Mouse (Mus musculus): ENCODE measurements at regions not wholly inside any gene's neighbourhood (a gene's known extent, or its start where the extent isn't known, plus 50 kb on each side); places are given as distances from the start of the nearest gene placed in this dataset.
A peak's percentile ranks its signal among the peaks of the same experiment; 100 is the strongest.

- no peak overlapping the region for H3K4me3 ChIP-seq (ENCODE audit: control insufficient read depth in 1 of 2, insufficient read depth in 1 of 2, low read depth in 2 of 2, low read length in 2 of 2)
- no peaks in the 10 kb centered on the region for H3K4me1 ChIP-seq (ENCODE audit: control insufficient read depth in 1 of 2, insufficient read depth in 2 of 2, low read length in 2 of 2)
- no peak overlapping the region for H3K9ac ChIP-seq (ENCODE audit: control insufficient read depth, low read depth, low read length, poor library complexity, severe bottlenecking)
- no peaks in the 10 kb centered on the region for H3K27me3 ChIP-seq (ENCODE audit: control insufficient read depth in 1 of 2, insufficient read depth in 2 of 2, low read length in 2 of 2)
- no peaks in the 10 kb centered on the region for H3K9me3 ChIP-seq (replicated peaks; ENCODE audit: insufficient read depth, low read length)
- no peak for TF ChIP-seq MAZ (IDR thresholded peaks at IDR 0.05; ENCODE audit: low read depth, low read length)
- TF ChIP-seq EP300 (IDR thresholded peaks at IDR 0.05; ENCODE audit: low read depth in 1 of 2, low read length in 2 of 2): no peak
- no peak for TF ChIP-seq BHLHE40 (IDR thresholded peaks at IDR 0.05; ENCODE audit: borderline replicate concordance, low read depth, low read length)
- no peak for TF ChIP-seq GATA1 (IDR thresholded peaks at IDR 0.05; ENCODE audit: low read depth, low read length)
- no peak for TF ChIP-seq TAL1 (IDR thresholded peaks at IDR 0.05; ENCODE audit: low read length)
- no peak for TF ChIP-seq UBTF (IDR thresholded peaks at IDR 0.05; ENCODE audit: borderline replicate concordance, insufficient read depth, low read depth, low read length)
- no peak for TF ChIP-seq POLR2AphosphoS5 (IDR thresholded peaks at IDR 0.05; ENCODE audit: borderline replicate concordance, low read depth, low read length)
- TF ChIP-seq MYC (IDR thresholded peaks at IDR 0.05; ENCODE audit: low read depth, low read length): no peak
- no peak for TF ChIP-seq USF1 (IDR thresholded peaks at IDR 0.05; ENCODE audit: low read depth, low read length)
- TF ChIP-seq SIN3A (IDR thresholded peaks at IDR 0.05; ENCODE audit: low read length): no peak
- no peak for TF ChIP-seq ETS1 (IDR thresholded peaks at IDR 0.05; ENCODE audit: low read depth, low read length)
- TF ChIP-seq ZNF384 (IDR thresholded peaks at IDR 0.05; ENCODE audit: low read depth, low read length): no peak
- no peak for DNase-seq (ENCODE audit: low read depth, low spot score)
- no peaks in the 10 kb centered on the region for H3K79me2 ChIP-seq (ENCODE audit: control insufficient read depth, insufficient read depth, low read length, poor library complexity)
- no peak overlapping the region for H3K27ac ChIP-seq (ENCODE audit: control insufficient read depth, low read depth, low read length)
- H3K36me3 ChIP-seq (ENCODE audit: control insufficient read depth in 1 of 2, insufficient read depth in 2 of 2, low read length in 2 of 2): no peaks in the 10 kb centered on the region
These were observed 633.4 kb upstream of the Ncam2 start for GRCm38 (mm10) chr16:80567120-80567519.

- Histone ChIP-seq H3K36me3 (ENCODE audit: control insufficient read depth in 1 of 2, insufficient read depth in 2 of 2, low read length in 2 of 2) (no peaks in the 10 kb centered on the region), H3K9ac (ENCODE audit: control insufficient read depth, low read depth, low read length, poor library complexity, severe bottlenecking) (no peak overlapping the region), H3K9me3 (replicated peaks; ENCODE audit: insufficient read depth, low read length) (no peaks in the 10 kb centered on the region), H3K79me2 (ENCODE audit: control insufficient read depth, insufficient read depth, low read length, poor library complexity) (no peaks in the 10 kb centered on the region), H3K27me3 (ENCODE audit: control insufficient read depth in 1 of 2, insufficient read depth in 2 of 2, low read length in 2 of 2) (no peaks in the 10 kb centered on the region), H3K4me1 (ENCODE audit: control insufficient read depth in 1 of 2, insufficient read depth in 2 of 2, low read length in 2 of 2) (no peaks in the 10 kb centered on the region), H3K27ac (ENCODE audit: control insufficient read depth, low read depth, low read length) (no peak overlapping the region), H3K4me3 (ENCODE audit: control insufficient read depth in 1 of 2, insufficient read depth in 1 of 2, low read depth in 2 of 2, low read length in 2 of 2) (no peak overlapping the region)
- TF ChIP-seq ELF1 (IDR thresholded peaks at IDR 0.05; ENCODE audit: low read depth, low read length): no peak
- no peak for TF ChIP-seq E2F4 (IDR thresholded peaks at IDR 0.05; ENCODE audit: borderline replicate concordance, low read depth, low read length)
- peak in 1 of 2 experiments; percentile 13; a peak in 1 of 4 replicates for TF ChIP-seq EP300 (IDR thresholded peaks at IDR 0.05; ENCODE audit: low read depth in 1 of 2, low read length in 2 of 2)
- no peak for TF ChIP-seq MAX (IDR thresholded peaks at IDR 0.05; ENCODE audit: low read length)
- TF ChIP-seq ETS1 (IDR thresholded peaks at IDR 0.05; ENCODE audit: low read depth, low read length): peak; percentile 53; the same call in 1 of the 2 replicates
- DNase-seq (ENCODE audit: low read depth, low spot score): no peak
These were observed 613.2 kb upstream of the Ncam2 start for GRCm38 (mm10) chr16:80587278-80587677.

GRCm38 (mm10) chr16:80603943-80604342 lies 596.6 kb upstream of the Ncam2 start:
- Histone ChIP-seq H3K4me3 (ENCODE audit: control insufficient read depth in 1 of 2, insufficient read depth in 1 of 2, low read depth in 2 of 2, low read length in 2 of 2) (no peak overlapping the region), H3K36me3 (ENCODE audit: control insufficient read depth in 1 of 2, insufficient read depth in 2 of 2, low read length in 2 of 2) (no peaks in the 10 kb centered on the region), H3K27ac (ENCODE audit: control insufficient read depth, low read depth, low read length) (no peak overlapping the region), H3K79me2 (ENCODE audit: control insufficient read depth, insufficient read depth, low read length, poor library complexity) (no peaks in the 10 kb centered on the region), H3K9ac (ENCODE audit: control insufficient read depth, low read depth, low read length, poor library complexity, severe bottlenecking) (no peak overlapping the region), H3K4me1 (ENCODE audit: control insufficient read depth in 1 of 2, insufficient read depth in 2 of 2, low read length in 2 of 2) (no peaks in the 10 kb centered on the region), H3K9me3 (replicated peaks; ENCODE audit: insufficient read depth, low read length) (no peaks in the 10 kb centered on the region), H3K27me3 (ENCODE audit: control insufficient read depth in 1 of 2, insufficient read depth in 2 of 2, low read length in 2 of 2) (no peaks in the 10 kb centered on the region)
- no peak for TF ChIP-seq ZMIZ1 (IDR thresholded peaks at IDR 0.05; ENCODE audit: low read depth, low read length)
- TF ChIP-seq MAZ (IDR thresholded peaks at IDR 0.05; ENCODE audit: low read depth, low read length): no peak
- no peak for TF ChIP-seq ELF1 (IDR thresholded peaks at IDR 0.05; ENCODE audit: low read depth, low read length)
- TF ChIP-seq MAX (IDR thresholded peaks at IDR 0.05; ENCODE audit: low read length): no peak
- TF ChIP-seq GATA1 (IDR thresholded peaks at IDR 0.05; ENCODE audit: low read depth, low read length): no peak
- no peak for TF ChIP-seq CTCF (IDR thresholded peaks at IDR 0.05 in 2 of 3, conservative IDR thresholded peaks at IDR 0.05 in 1 of 3; ENCODE audit: control insufficient read depth in 1 of 3, insufficient read depth in 1 of 3, low read depth in 2 of 3, low read length in 3 of 3, poor library complexity in 1 of 3, severe bottlenecking in 1 of 3)
- no peak for TF ChIP-seq POLR2AphosphoS5 (IDR thresholded peaks at IDR 0.05; ENCODE audit: borderline replicate concordance, low read depth, low read length)
- TF ChIP-seq TBP (IDR thresholded peaks at IDR 0.05; ENCODE audit: low read depth, low read length): no peak
- no peak for TF ChIP-seq ZKSCAN1 (IDR thresholded peaks at IDR 0.05; ENCODE audit: low read depth, low read length)
- TF ChIP-seq ETS1 (IDR thresholded peaks at IDR 0.05; ENCODE audit: low read depth, low read length): no peak
- no peak for TF ChIP-seq EP300 (IDR thresholded peaks at IDR 0.05; ENCODE audit: low read depth in 1 of 2, low read length in 2 of 2)
- no peak for TF ChIP-seq ZC3H11A (IDR thresholded peaks at IDR 0.05; ENCODE audit: low read depth, low read length)
- no peak for TF ChIP-seq UBTF (IDR thresholded peaks at IDR 0.05; ENCODE audit: borderline replicate concordance, insufficient read depth, low read depth, low read length)
- DNase-seq (ENCODE audit: low read depth, low spot score): no peak

Data from MEL (cell line).